Mouse (Mus musculus) limb, embryonic 14.5 days (tissue): ENCODE results near the gene Poc5. TPM values are rescaled to one million over a fixed set of nuclear protein-coding genes. Genes with fewer than 3 reads are reported as not detected.
A peak's percentile ranks its signal among the peaks of the same experiment; 100 is the strongest.

ENCODE experiments used
- ATAC-seq: fragments of 200-750 bp; cut with Nextera tagmentation; 2 replicates; pipeline ENCODE4 v1.8.0; 2017; ENCODE audit warnings: low read depth, moderate number of reproducible peaks, moderate TSS enrichment; ENCODE audit not compliant: low FRiP score
- DNase-seq: peaks from one replicate; pipeline ENCODE4 v3.0.0-alpha.2; 2015; ENCODE audit warnings: low spot score
- H3K27ac ChIP-seq: fragments of 300-500 bp; sonication (generic); replicated peaks from 2 replicates; pipeline ENCODE4 v1.5.1; 2014; ENCODE audit warnings: low read depth, mild to moderate bottlenecking, low read length, moderate library complexity, mixed read lengths
- H3K27me3 ChIP-seq: fragments of 300-500 bp; sonication (generic); 2 replicates; pipeline ENCODE4 v1.6.1; 2014; ENCODE audit warnings: low read length, mixed read lengths; ENCODE audit not compliant: control insufficient read depth, insufficient read depth
- H3K36me3 ChIP-seq: fragments of 300-500 bp; sonication (generic); 2 replicates; pipeline ENCODE4 v1.6.1; 2014; ENCODE audit warnings: mild to moderate bottlenecking, low read length, moderate library complexity, mixed read lengths; ENCODE audit not compliant: control insufficient read depth, insufficient read depth
- H3K4me1 ChIP-seq: fragments of 300-500 bp; sonication (generic); 2 replicates; pipeline ENCODE4 v1.6.1; 2014; ENCODE audit warnings: antibody characterized with exemption, low read length, mixed read lengths; ENCODE audit not compliant: control insufficient read depth, insufficient read depth
- H3K4me2 ChIP-seq: fragments of 300-500 bp; sonication (generic); replicated peaks from 2 replicates; pipeline ENCODE4 v1.6.1; 2014; ENCODE audit warnings: low read depth, mild to moderate bottlenecking, low read length, moderate library complexity; ENCODE audit not compliant: severe bottlenecking
- H3K4me3 ChIP-seq: fragments of 300-500 bp; sonication (generic); replicated peaks from 2 replicates; pipeline ENCODE4 v1.5.1; 2014; ENCODE audit warnings: low read length
- H3K9ac ChIP-seq: fragments of 300-500 bp; sonication (generic); 2 replicates; pipeline ENCODE4 v1.6.1; 2014; ENCODE audit warnings: mild to moderate bottlenecking, low read depth, low read length, moderate library complexity; ENCODE audit not compliant: severe bottlenecking
- H3K9me3 ChIP-seq: fragments of 300-500 bp; sonication (generic); 2 replicates; pipeline ENCODE4 v1.6.1; 2016; ENCODE audit warnings: low read length; ENCODE audit not compliant: control insufficient read depth
- POLR2A ChIP-seq: fragments of 200-500 bp; IDR thresholded peaks from 2 replicates; pipeline ENCODE4 v1.8.0; 2012; ENCODE audit warnings: inconsistent platforms, mild to moderate bottlenecking, moderate library complexity, borderline replicate concordance; ENCODE audit not compliant: insufficient read depth, insufficient read length; ENCODE audit errors: extremely low read depth
- WGBS: fragments of 180-500 bp; shearing (Covaris S2); extraction: QIAGEN DNeasy Blood & Tissue Kit; methylation state at CpG from one replicate; pipeline ENCODE4 v1.1.7; 2014; 5-methylcytosine and 5-hydroxymethylcytosine counted together
- polyA plus RNA-seq, 2 experiments: library from polyadenylated mRNA; depleted of rRNA in 1 of 2; stranded (reverse) in 1 of 2; unstranded in 1 of 2; fragments of >200 nt; fragmentation: Nextera tagmentation in 1 of 2; extraction: Ambion mirVana in 1 of 2; gene quantifications; 2 replicates each; pipeline versions ENCODE4 v1.2.1 to v1.2.3; 2012 to 2014

Gene Poc5
- polyA plus RNA-seq, 2 experiments = 12.8 to 15.7 TPM

DNA sequence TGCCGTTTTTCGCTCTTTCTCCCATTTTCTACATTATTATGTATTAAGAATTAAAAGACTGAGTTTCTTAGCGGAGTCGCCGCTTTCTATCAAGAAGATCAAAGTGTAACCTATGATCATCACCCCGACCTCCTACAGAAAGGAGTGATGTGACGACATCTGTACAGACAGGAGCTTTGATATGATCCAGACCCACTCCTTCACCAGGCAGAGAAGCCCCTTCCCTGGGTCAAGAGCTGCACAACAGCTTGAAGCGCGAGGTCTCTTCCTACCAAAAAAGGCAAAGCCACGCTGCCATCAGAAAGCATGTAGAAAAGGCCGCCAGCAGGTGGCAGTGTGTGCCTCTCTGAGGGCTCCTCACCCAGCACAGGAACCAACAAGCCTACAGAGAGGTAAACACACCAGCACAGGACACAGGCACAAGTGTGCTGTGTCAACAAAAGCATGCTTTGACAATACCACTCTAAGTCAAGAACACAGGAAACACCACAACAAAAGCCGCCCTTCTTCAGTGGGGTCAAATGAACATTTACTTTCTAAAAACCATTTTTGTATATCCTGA, 43.6 kb downstream of the Poc5 start:
- WGBS = 37% methylated on average over 12 of the region's 12 CpGs
- no peaks in the 10 kb centered on the region for H3K9me3 ChIP-seq
- no peak overlapping the region for H3K4me3 ChIP-seq
- no peak overlapping the region for H3K4me2 ChIP-seq
- peaks cover 8% of the 10 kb centered on the region; the same call in 1 of the 2 replicates for H3K4me1 ChIP-seq
- DNase-seq (peak; percentile 89), ATAC-seq (peak; percentile 72; the same call in 1 of the 2 replicates)
- no peak overlapping the region for H3K9ac ChIP-seq
- no peak overlapping the region for H3K27ac ChIP-seq
- H3K27me3 ChIP-seq = no peaks in the 10 kb centered on the region
- no peak for TF ChIP-seq POLR2A
- H3K36me3 ChIP-seq = no peaks in the 10 kb centered on the region

DNA sequence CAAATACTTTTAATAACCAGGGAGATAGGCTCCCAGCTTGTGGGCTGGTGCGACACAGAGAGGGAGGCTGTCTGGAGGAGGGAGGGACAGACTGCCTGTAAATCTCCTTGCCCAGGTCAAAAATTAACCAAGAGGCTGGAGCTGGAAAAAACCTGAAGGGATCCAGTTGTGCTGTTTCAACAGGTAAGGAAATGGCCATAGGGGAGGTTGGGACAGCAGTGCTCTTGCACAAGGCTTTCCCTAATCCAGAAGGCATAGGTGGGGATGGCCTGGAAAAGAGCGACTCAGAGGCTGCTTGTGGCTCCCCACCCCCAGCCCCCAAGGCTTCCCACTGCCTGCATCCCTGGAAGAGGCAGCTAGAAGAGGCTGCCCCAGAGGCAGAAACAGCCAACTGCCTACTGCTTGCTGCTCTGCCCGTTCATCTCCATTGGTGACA, 44.3 kb downstream of the Poc5 start:
- no peak for DNase-seq

DNA sequence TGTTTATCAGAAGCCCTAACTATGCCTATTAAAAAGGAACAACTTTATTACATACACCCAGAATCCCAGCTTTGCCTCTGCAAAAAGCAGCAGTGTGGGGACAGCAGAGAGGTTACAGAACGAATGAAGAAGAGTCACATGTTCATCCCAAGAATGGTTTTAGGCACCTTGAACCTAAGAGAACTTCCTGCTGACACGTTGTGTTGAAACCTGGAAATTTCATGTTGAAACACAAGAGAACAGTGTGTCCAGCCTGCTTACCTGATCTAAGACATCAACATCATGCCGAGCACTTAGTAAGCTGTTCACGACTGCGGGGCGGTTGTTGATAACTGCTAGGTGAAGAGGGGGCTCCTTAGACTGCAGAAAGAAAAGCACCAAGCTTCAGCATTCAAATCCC, 44.9 kb downstream of the Poc5 start:
- Histone ChIP-seq H3K36me3 (no peaks in the 10 kb centered on the region), H3K4me2 (no peak overlapping the region), H3K4me3 (no peak overlapping the region), H3K9me3 (0 out of 2 replicates have a peak, but pooled peaks cover 4% of the 10 kb centered on the region), H3K4me1 (peaks cover 8% of the 10 kb centered on the region; the same call in 1 of the 2 replicates), H3K27ac (no peak overlapping the region), H3K9ac (no peak overlapping the region), H3K27me3 (no peaks in the 10 kb centered on the region)
- no peak for TF ChIP-seq POLR2A
- WGBS = 84% methylated on average over 6 of the region's 6 CpGs
- no peak for ATAC-seq
- DNase-seq = no peak

More for the DNA sequence above, 44.3 kb downstream of the Poc5 start:
- no peak for TF ChIP-seq POLR2A
- ATAC-seq = no peak
- Histone ChIP-seq H3K4me1 (peaks cover 8% of the 10 kb centered on the region; the same call in 1 of the 2 replicates), H3K4me2 (no peak overlapping the region), H3K36me3 (no peaks in the 10 kb centered on the region), H3K9me3 (0 out of 2 replicates have a peak, but pooled peaks cover 1% of the 10 kb centered on the region), H3K4me3 (no peak overlapping the region), H3K27ac (no peak overlapping the region), H3K27me3 (no peaks in the 10 kb centered on the region), H3K9ac (no peak overlapping the region)
- 44% methylated on average over 3 of the region's 3 CpGs for WGBS

DNA sequence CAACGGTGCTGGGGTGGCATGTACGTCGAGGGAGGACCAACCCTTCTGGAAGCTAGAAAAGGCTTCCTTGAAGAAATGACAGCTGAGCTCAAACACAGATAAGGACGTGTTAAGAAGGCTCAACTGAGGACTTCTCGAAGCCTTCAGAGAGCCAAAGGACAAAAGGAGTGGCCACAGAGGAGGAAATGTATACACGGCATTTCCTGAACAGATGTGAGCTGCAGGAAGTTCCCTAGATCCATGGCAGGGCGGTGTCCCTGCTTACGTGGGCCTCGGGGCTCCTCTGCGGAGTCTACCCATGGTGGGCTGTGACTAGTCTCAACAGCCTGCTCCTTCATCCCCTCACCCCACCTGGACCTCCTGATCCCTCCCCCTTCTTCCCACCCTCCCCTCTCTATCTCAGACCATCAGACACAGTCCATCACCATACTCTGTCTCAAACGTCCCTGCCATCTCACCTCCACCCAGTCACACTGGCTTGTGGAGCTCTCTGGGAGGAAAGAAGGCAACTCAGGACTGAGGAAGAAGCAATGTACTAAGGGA, 45.6 kb downstream of the Poc5 start:
- Histone ChIP-seq H3K27me3 (no peaks in the 10 kb centered on the region), H3K4me1 (peaks cover 8% of the 10 kb centered on the region; the same call in 1 of the 2 replicates), H3K9ac (no peak overlapping the region), H3K27ac (no peak overlapping the region), H3K9me3 (0 out of 2 replicates have a peak, but pooled peaks cover 4% of the 10 kb centered on the region), H3K4me3 (no peak overlapping the region), H3K4me2 (no peak overlapping the region), H3K36me3 (no peaks in the 10 kb centered on the region)
- ATAC-seq (no peak), DNase-seq (no peak)
- 60% methylated on average over 11 of the region's 11 CpGs for WGBS
- TF ChIP-seq POLR2A = no peak

DNA sequence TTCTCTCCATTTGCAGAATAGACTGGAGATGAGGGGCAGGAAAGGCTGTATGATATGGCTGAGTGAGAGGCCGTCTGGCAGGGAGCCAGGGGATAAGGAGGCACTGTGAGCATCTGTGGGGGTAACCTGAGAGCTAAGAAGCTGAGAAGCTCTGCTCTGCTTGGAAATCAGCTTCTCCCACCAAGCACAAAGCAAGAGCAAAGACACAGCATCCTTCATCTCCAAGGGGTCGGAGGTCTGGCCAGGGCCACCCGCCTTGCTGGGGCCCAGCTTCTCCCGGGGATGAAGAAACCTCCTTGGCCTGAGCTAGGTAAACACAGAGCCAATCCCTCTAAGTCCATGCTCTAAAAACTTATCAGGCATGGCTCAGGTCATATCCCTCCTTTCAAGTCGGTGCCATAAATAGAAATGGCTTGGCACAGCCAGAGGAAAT, 46.8 kb downstream of the Poc5 start:
- Histone ChIP-seq H3K9ac (no peak overlapping the region), H3K9me3 (0 out of 2 replicates have a peak, but pooled peaks cover 4% of the 10 kb centered on the region), H3K4me1 (peaks cover 8% of the 10 kb centered on the region; the same call in 1 of the 2 replicates), H3K4me3 (no peak overlapping the region), H3K4me2 (no peak overlapping the region), H3K36me3 (no peaks in the 10 kb centered on the region), H3K27me3 (no peaks in the 10 kb centered on the region), H3K27ac (no peak overlapping the region)
- peak; percentile 20; the same call in 1 of the 2 replicates for ATAC-seq
- DNase-seq = no peak
- WGBS = 45% methylated on average over 5 of the region's 5 CpGs
- TF ChIP-seq POLR2A = no peak
